Mouse (Mus musculus): ENCODE measurements around the gene Mrpl36. TPM values are rescaled to one million over a fixed set of nuclear protein-coding genes. Genes with fewer than 3 reads are reported as not detected.

The Mrpl36 gene
- polyA plus RNA-seq (2014; fragmentation: Illumina TruSeq; extraction: RNeasy Lipid Tissue Mini Kit (QIAGEN cat#74804); ENCODE audit: insufficient read depth, low read depth, low replicate concordance): 52.2 TPM

DNA sequence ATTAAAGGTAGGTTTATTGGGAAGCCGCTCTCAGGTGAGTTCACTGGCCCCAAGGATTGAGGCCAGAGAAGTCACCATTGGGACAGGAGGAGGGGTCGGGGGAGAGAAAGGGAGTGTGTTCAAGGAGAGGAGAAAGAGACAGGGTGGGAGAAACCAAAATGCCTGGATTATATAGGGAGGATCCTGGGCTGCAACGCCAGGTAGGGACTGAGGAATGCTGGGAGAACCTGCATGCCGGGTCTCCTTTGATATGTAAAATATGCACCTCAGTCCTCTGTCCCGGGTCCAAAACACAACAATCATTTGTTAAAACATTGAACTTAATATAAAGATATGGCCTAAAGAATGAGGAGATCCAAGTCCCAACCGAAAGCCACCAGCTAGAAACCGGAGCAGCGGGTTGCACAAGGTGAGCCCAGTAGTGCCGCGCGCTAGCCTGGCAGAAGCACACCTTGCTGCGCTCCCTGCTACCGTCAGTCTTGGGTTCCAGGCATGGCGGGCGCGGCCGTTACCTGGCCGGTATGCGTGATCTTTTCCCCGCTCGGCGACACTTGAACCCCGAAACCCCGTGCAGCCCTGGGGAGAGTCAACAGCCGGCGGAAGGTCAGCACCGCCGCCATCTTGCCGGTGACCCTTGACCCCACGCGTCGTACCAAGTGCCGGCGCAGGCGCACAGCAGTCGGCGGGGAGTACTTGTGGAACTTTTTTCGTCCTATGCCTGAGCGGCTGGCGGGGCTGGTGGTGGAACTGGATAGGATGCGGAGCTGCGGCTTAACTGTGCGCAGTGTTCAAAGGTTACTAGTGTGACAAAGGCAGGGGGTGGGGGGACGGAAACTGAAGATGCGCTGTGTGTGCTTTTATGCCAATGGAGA lies at the start of gene Mrpl36, which contains the start of gene Ndufs6:
Gene Mrpl36, plus strand, starts transcription at position 687 of the 872 bp plus-strand sequence.
Gene Ndufs6, minus strand, starts transcription at position 716 of the 872 bp plus-strand sequence.

Other genes starting within 250 kb of the Mrpl36 start
- gene Irx4, start 68.0 kb upstream of the Mrpl36 start, polyA plus RNA-seq (2014; fragmentation: Illumina TruSeq; extraction: RNeasy Lipid Tissue Mini Kit (QIAGEN cat#74804); ENCODE audit: insufficient read depth, low read depth, low replicate concordance): not detected
- 240 TPM for gene Ndufs6, start within 50 bp of the Mrpl36 start, polyA plus RNA-seq (2014; fragmentation: Illumina TruSeq; extraction: RNeasy Lipid Tissue Mini Kit (QIAGEN cat#74804); ENCODE audit: insufficient read depth, low read depth, low replicate concordance)
- 146 TPM for gene Lpcat1, start 138.7 kb downstream of the Mrpl36 start, polyA plus RNA-seq (2014; fragmentation: Illumina TruSeq; extraction: RNeasy Lipid Tissue Mini Kit (QIAGEN cat#74804); ENCODE audit: insufficient read depth, low read depth, low replicate concordance)
- not detected for gene Slc6a3, start 208.2 kb downstream of the Mrpl36 start, polyA plus RNA-seq (2014; fragmentation: Illumina TruSeq; extraction: RNeasy Lipid Tissue Mini Kit (QIAGEN cat#74804); ENCODE audit: insufficient read depth, low read depth, low replicate concordance)

Data from lung, adult 10 weeks (tissue).